Mouse (Mus musculus) MEL (cell line): ENCODE data around the gene Batf2. TPM values are rescaled to one million over a fixed set of nuclear protein-coding genes. Genes with fewer than 3 reads are reported as not detected.

Experiments used
- DNase-seq: peaks from one replicate; pipeline ENCODE4 v3.0.0; 2011; ENCODE audit warnings: low read depth, low spot score
- H3K27ac ChIP-seq: 2 replicates; pipeline ENCODE4 v1.5.1; 2012; ENCODE audit warnings: low read depth, mild to moderate bottlenecking, control low read depth, low read length, moderate library complexity; ENCODE audit not compliant: control insufficient read depth
- H3K27me3 ChIP-seq, 2 experiments: fragments of 150-350 bp in 1 of 2; sonication (generic) in 1 of 2; 2 replicates each; pipeline ENCODE4 v1.6.1; 2012; ENCODE audit warnings: low read length in 2 of 2, mild to moderate bottlenecking in 2 of 2, improper control_type of control experiment in 1 of 2, moderate library complexity in 1 of 2; ENCODE audit not compliant: insufficient read depth in 2 of 2, control insufficient read depth in 1 of 2
- H3K36me3 ChIP-seq, 2 experiments: 2 replicates each; pipeline ENCODE4 v1.6.1; 2012 to 2014; ENCODE audit warnings: low read length in 2 of 2, improper control_type of control experiment in 1 of 2, inconsistent platforms in 1 of 2, mild to moderate bottlenecking in 1 of 2; ENCODE audit not compliant: insufficient read depth in 2 of 2, control insufficient read depth in 1 of 2
- H3K4me1 ChIP-seq, 2 experiments: fragments of 150-350 bp in 1 of 2; sonication (generic) in 1 of 2; 2 replicates each; pipeline ENCODE4 v1.6.1; 2012; ENCODE audit warnings: low read length in 2 of 2, improper control_type of control experiment in 1 of 2, mild to moderate bottlenecking in 1 of 2; ENCODE audit not compliant: insufficient read depth in 2 of 2, control insufficient read depth in 1 of 2
- H3K4me3 ChIP-seq, 2 experiments: fragments of 150-350 bp in 1 of 2; sonication (generic) in 1 of 2; 2 replicates each; pipeline ENCODE4 v1.5.1; 2012; ENCODE audit warnings: low read depth in 2 of 2, low read length in 2 of 2, mild to moderate bottlenecking in 2 of 2, moderate library complexity in 2 of 2, control low read depth in 1 of 2, improper control_type of control experiment in 1 of 2; ENCODE audit not compliant: control insufficient read depth in 1 of 2, insufficient read depth in 1 of 2
- H3K79me2 ChIP-seq: 2 replicates; pipeline ENCODE4 v1.6.1; 2012; ENCODE audit warnings: mild to moderate bottlenecking, low read length, moderate library complexity; ENCODE audit not compliant: control insufficient read depth, poor library complexity, insufficient read depth
- H3K9ac ChIP-seq: 2 replicates; pipeline ENCODE4 v1.6.1; 2012; ENCODE audit warnings: low read depth, mild to moderate bottlenecking, control low read depth, low read length, moderate library complexity; ENCODE audit not compliant: control insufficient read depth, poor library complexity, severe bottlenecking
- H3K9me3 ChIP-seq: fragments of 150-350 bp; sonication (generic); replicated peaks from 2 replicates; pipeline ENCODE4 v1.6.1; 2012; ENCODE audit warnings: mild to moderate bottlenecking, low read length, improper control_type of control experiment, moderate library complexity; ENCODE audit not compliant: insufficient read depth
- CHD1 ChIP-seq: IDR thresholded peaks from 2 replicates; pipeline ENCODE4 v1.6.1; 2012; ENCODE audit warnings: low read depth, mild to moderate bottlenecking, inconsistent platforms, low read length, improper control_type of control experiment
- CHD2 ChIP-seq: IDR thresholded peaks from 2 replicates; pipeline ENCODE4 v1.6.1; 2011; ENCODE audit warnings: low read length, improper control_type of control experiment
- CTCF ChIP-seq, 3 experiments: IDR thresholded peaks in 2 of 3; conservative IDR thresholded peaks in 1 of 3; 2 replicates each; pipeline ENCODE4 v1.5.1; 2011 to 2012; ENCODE audit warnings: low read length in 3 of 3, low read depth in 2 of 3, mild to moderate bottlenecking in 2 of 3, improper control_type of control experiment in 1 of 3, inconsistent platforms in 1 of 3, mixed read lengths in 1 of 3, moderate library complexity in 1 of 3; ENCODE audit not compliant: control insufficient read depth in 1 of 3, insufficient read depth in 1 of 3, poor library complexity in 1 of 3, severe bottlenecking in 1 of 3
- E2F4 ChIP-seq: IDR thresholded peaks from 2 replicates; pipeline ENCODE4 v1.6.1; 2011; ENCODE audit warnings: low read depth, low read length, improper control_type of control experiment, borderline replicate concordance
- EP300 ChIP-seq, 2 experiments: IDR thresholded peaks; 2 replicates each; pipeline ENCODE4 v1.6.1; 2011; ENCODE audit warnings: improper control_type of control experiment in 2 of 2, low read length in 2 of 2, low read depth in 1 of 2, mild to moderate bottlenecking in 1 of 2
- ETS1 ChIP-seq: IDR thresholded peaks from 2 replicates; pipeline ENCODE4 v1.6.1; 2012; ENCODE audit warnings: low read depth, mild to moderate bottlenecking, inconsistent platforms, low read length, improper control_type of control experiment, moderate library complexity
- GATA1 ChIP-seq: IDR thresholded peaks from 2 replicates; pipeline ENCODE4 v1.6.1; 2011; ENCODE audit warnings: low read depth, low read length, improper control_type of control experiment
- HCFC1 ChIP-seq: IDR thresholded peaks from 2 replicates; pipeline ENCODE4 v1.6.1; 2012; ENCODE audit warnings: low read depth, mild to moderate bottlenecking, inconsistent platforms, low read length, improper control_type of control experiment, moderate library complexity
- KAT2A ChIP-seq: conservative IDR thresholded peaks from 2 replicates; pipeline ENCODE4 v1.6.1; 2012; ENCODE audit warnings: low read depth, low read length, improper control_type of control experiment, inconsistent platforms
- MAFK ChIP-seq: IDR thresholded peaks from 2 replicates; pipeline ENCODE4 v1.6.1; 2011; ENCODE audit warnings: low read depth, mild to moderate bottlenecking, low read length, improper control_type of control experiment, borderline replicate concordance
- MAX ChIP-seq: IDR thresholded peaks from 2 replicates; pipeline ENCODE4 v1.6.1; 2011; ENCODE audit warnings: low read length, improper control_type of control experiment
- MAZ ChIP-seq: IDR thresholded peaks from 2 replicates; pipeline ENCODE4 v1.6.1; 2012; ENCODE audit warnings: low read depth, mild to moderate bottlenecking, inconsistent platforms, low read length, improper control_type of control experiment
- MXI1 ChIP-seq: IDR thresholded peaks from 2 replicates; pipeline ENCODE4 v1.6.1; 2011; ENCODE audit warnings: mild to moderate bottlenecking, low read depth, low read length, improper control_type of control experiment
- MYB ChIP-seq: IDR thresholded peaks from 2 replicates; pipeline ENCODE4 v1.6.1; 2011; ENCODE audit warnings: mild to moderate bottlenecking, low read depth, low read length, improper control_type of control experiment
- NRF1 ChIP-seq: IDR thresholded peaks from 2 replicates; pipeline ENCODE4 v1.6.1; 2014; ENCODE audit warnings: low read depth, mild to moderate bottlenecking, inconsistent platforms, low read length, improper control_type of control experiment, moderate library complexity; ENCODE audit not compliant: poor library complexity, insufficient read depth, severe bottlenecking
- POLR2A ChIP-seq, 2 experiments: IDR thresholded peaks; 2 replicates each; pipeline ENCODE4 v1.6.1; 2011 to 2012; ENCODE audit warnings: low read length in 2 of 2, mild to moderate bottlenecking in 2 of 2, control low read depth in 1 of 2, improper control_type of control experiment in 1 of 2, low read depth in 1 of 2, moderate library complexity in 1 of 2; ENCODE audit not compliant: control insufficient read depth in 1 of 2, insufficient read depth in 1 of 2, poor library complexity in 1 of 2
- RAD21 ChIP-seq: IDR thresholded peaks from 2 replicates; pipeline ENCODE4 v1.6.1; 2011; ENCODE audit warnings: mild to moderate bottlenecking, low read depth, low read length, improper control_type of control experiment
- RCOR1 ChIP-seq: IDR thresholded peaks from 2 replicates; pipeline ENCODE4 v1.6.1; 2012; ENCODE audit warnings: low read depth, mild to moderate bottlenecking, inconsistent platforms, low read length, improper control_type of control experiment
- SIN3A ChIP-seq: IDR thresholded peaks from 2 replicates; pipeline ENCODE4 v1.6.1; 2012; ENCODE audit warnings: low read length, improper control_type of control experiment, inconsistent platforms
- SMC3 ChIP-seq: IDR thresholded peaks from 2 replicates; pipeline ENCODE4 v1.6.1; 2011; ENCODE audit warnings: low read depth, low read length, improper control_type of control experiment
- TAL1 ChIP-seq: IDR thresholded peaks from 2 replicates; pipeline ENCODE4 v1.6.1; 2012; ENCODE audit warnings: mild to moderate bottlenecking, inconsistent platforms, low read length, moderate library complexity, mixed read lengths
- TBP ChIP-seq: IDR thresholded peaks from 2 replicates; pipeline ENCODE4 v1.8.0; 2011; ENCODE audit warnings: low read depth, low read length, improper control_type of control experiment
- TCF12 ChIP-seq: IDR thresholded peaks from 2 replicates; pipeline ENCODE4 v1.6.1; 2014; ENCODE audit warnings: low read depth, mild to moderate bottlenecking, inconsistent platforms, low read length, improper control_type of control experiment, moderate library complexity
- UBTF ChIP-seq: IDR thresholded peaks from 2 replicates; pipeline ENCODE4 v1.6.1; 2012; ENCODE audit warnings: low read depth, mild to moderate bottlenecking, inconsistent platforms, low read length, improper control_type of control experiment, moderate library complexity, borderline replicate concordance; ENCODE audit not compliant: insufficient read depth
- USF2 ChIP-seq, 2 experiments: IDR thresholded peaks; 2 replicates each; pipeline ENCODE4 v1.6.1; 2011 to 2012; ENCODE audit warnings: improper control_type of control experiment in 2 of 2, low read length in 2 of 2, borderline replicate concordance in 1 of 2, inconsistent platforms in 1 of 2, low read depth in 1 of 2, mild to moderate bottlenecking in 1 of 2; ENCODE audit not compliant: insufficient read depth in 1 of 2
- ZC3H11A ChIP-seq: IDR thresholded peaks from 2 replicates; pipeline ENCODE4 v1.6.1; 2012; ENCODE audit warnings: low read depth, mild to moderate bottlenecking, inconsistent platforms, low read length, improper control_type of control experiment
- ZKSCAN1 ChIP-seq: IDR thresholded peaks from 2 replicates; pipeline ENCODE4 v1.6.1; 2012; ENCODE audit warnings: low read depth, mild to moderate bottlenecking, inconsistent platforms, low read length, improper control_type of control experiment, moderate library complexity
- ZNF384 ChIP-seq: IDR thresholded peaks from 2 replicates; pipeline ENCODE4 v1.6.1; 2012; ENCODE audit warnings: low read depth, mild to moderate bottlenecking, inconsistent platforms, low read length, improper control_type of control experiment
- polyA plus RNA-seq, 2 experiments: library from polyadenylated mRNA; stranded (reverse) in 1 of 2; unstranded in 1 of 2; fragments of >175 nt in 1 of 2; fragments of >200 nt in 1 of 2; gene quantifications; 2 replicates each; pipeline versions ENCODE4 v1.2.1 to v1.2.4; 2012; ENCODE audit warnings: low replicate concordance in 2 of 2, low read depth in 1 of 2; ENCODE audit not compliant: insufficient read length in 2 of 2, insufficient read depth in 1 of 2, missing spikeins in 1 of 2
- total RNA-seq: library from RNA; depleted of rRNA; stranded (reverse); fragments of 300-350 nt; gene quantifications from 2 replicates; pipeline ENCODE4 v1.2.3, GENCODE M21; 2012

Gene Batf2
- total and polyA plus RNA-seq, 3 experiments = 0.19 to 0.60 TPM; not detected in 1

DNA sequence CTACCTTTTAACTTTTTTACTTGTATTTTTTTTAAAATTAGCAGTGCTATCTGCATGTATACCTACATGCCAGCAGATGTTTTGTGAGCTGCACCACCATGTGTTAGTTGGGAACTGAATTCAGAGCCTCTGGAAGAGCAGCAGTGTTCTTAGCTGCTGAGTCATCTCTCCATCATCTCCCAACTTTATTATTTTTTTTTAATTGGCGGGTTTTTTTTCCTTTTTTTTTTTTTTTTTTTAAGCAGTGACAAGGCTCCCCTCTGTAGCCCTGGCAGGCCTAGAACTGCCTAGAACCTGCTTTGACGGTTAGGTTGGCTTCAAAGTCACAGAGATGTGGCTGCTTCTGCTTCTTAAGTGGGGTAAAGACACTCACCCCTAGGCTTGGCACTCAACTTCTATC lies 15.9 kb upstream of the Batf2 start:
- no peaks in the 10 kb centered on the region for H3K27me3 ChIP-seq
- no peak for DNase-seq
- TF ChIP-seq MAX (no peak), UBTF (no peak), MYB (no peak), ZNF384 (no peak), KAT2A (no peak), MAFK (no peak), TBP (no peak), GATA1 (no peak), MAZ (no peak), RAD21 (no peak), CHD1 (no peak), SIN3A (no peak), EP300 (IDR thresholded peaks at IDR 0.05; ENCODE audit: low read depth in 1 of 2, low read length in 2 of 2) (no peak), SMC3 (no peak), ETS1 (no peak)
- TF ChIP-seq, all 39 proteins: peak for 0
- Histone ChIP-seq H3K36me3 (peaks cover 0 to 12% of the 10 kb centered on the region in 2 experiments; a peak in 2 of 4 replicates), H3K27ac (no peak overlapping the region), H3K79me2 (peaks cover 1% of the 10 kb centered on the region; the same call in 1 of the 2 replicates), H3K4me3 (no peak overlapping the region), H3K4me1 (peaks cover 3 to 7% of the 10 kb centered on the region in 2 experiments; a peak in 3 of 4 replicates), H3K9ac (no peak overlapping the region), H3K9me3 (no peaks in the 10 kb centered on the region)

DNA sequence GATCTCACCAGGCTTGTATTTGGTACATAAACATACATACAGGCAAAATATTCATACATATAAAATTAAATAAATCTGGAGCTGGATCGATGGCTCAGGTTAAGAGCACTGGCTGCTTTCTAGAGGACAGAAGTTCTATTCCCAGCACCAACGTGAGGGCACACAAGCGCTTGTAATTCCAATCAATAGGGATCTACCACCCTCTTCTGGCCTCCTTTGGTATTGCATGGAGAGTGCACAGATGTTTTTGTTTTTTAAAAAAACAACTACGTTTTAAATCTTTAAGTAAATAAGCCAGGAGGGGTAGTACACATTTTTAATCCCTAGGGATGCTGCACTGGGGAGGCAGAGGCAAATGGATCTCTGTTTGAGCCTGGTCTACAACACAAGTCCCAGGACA lies 14.5 kb upstream of the Batf2 start:
- DNase-seq = peak; percentile 86
- Histone ChIP-seq H3K36me3 (peaks cover 0 to 17% of the 10 kb centered on the region in 2 experiments; a peak in 2 of 4 replicates), H3K27me3 (no peaks in the 10 kb centered on the region), H3K79me2 (peaks cover 1% of the 10 kb centered on the region; the same call in 1 of the 2 replicates), H3K9me3 (no peaks in the 10 kb centered on the region), H3K4me1 (peaks cover 3 to 19% of the 10 kb centered on the region in 2 experiments; a peak in 3 of 4 replicates), H3K27ac (no peak overlapping the region), H3K4me3 (peak overlapping the region in 1 of 2 experiments; percentile 57; a peak in 2 of 4 replicates), H3K9ac (peak overlapping the region; percentile 48)
- TF ChIP-seq MAX (no peak; the same call in 1 of the 2 replicates), RAD21 (peak; percentile 99), RCOR1 (0 out of 2 replicates have a peak, but pooled peaks have one; percentile 37), SMC3 (peak; percentile 85), ZKSCAN1 (no peak), MXI1 (peak; percentile 53; the same call in 1 of the 2 replicates), NRF1 (no peak), SIN3A (peak; percentile 85), ZNF384 (peak; percentile 66), TCF12 (no peak), ZC3H11A (peak; percentile 86), CHD2 (no peak), GATA1 (0 out of 2 replicates have a peak, but pooled peaks have one; percentile 9), POLR2A (IDR thresholded peaks at IDR 0.05; ENCODE audit: control insufficient read depth in 1 of 2, insufficient read depth in 1 of 2, low read depth in 1 of 2, low read length in 2 of 2, poor library complexity in 1 of 2) (no peak), HCFC1 (0 out of 2 replicates have a peak, but pooled peaks have one; percentile 26), TAL1 (no peak), CHD1 (no peak), TBP (peak; percentile 37; the same call in 1 of the 2 replicates), MAFK (no peak), CTCF (IDR thresholded peaks at IDR 0.05 in 2 of 3, conservative IDR thresholded peaks at IDR 0.05 in 1 of 3; ENCODE audit: control insufficient read depth in 1 of 3, insufficient read depth in 1 of 3, low read depth in 2 of 3, low read length in 3 of 3, poor library complexity in 1 of 3, severe bottlenecking in 1 of 3) (peak; percentile 59 to 95 (median 77)), E2F4 (no peak), USF2 (IDR thresholded peaks at IDR 0.05; ENCODE audit: borderline replicate concordance in 1 of 2, insufficient read depth in 1 of 2, low read depth in 1 of 2, low read length in 2 of 2) (no peak), KAT2A (no peak), MAZ (no peak)
